Comparison of ENCODE assay signal across 9 mouse cellular contexts in the genomic region with DNA sequence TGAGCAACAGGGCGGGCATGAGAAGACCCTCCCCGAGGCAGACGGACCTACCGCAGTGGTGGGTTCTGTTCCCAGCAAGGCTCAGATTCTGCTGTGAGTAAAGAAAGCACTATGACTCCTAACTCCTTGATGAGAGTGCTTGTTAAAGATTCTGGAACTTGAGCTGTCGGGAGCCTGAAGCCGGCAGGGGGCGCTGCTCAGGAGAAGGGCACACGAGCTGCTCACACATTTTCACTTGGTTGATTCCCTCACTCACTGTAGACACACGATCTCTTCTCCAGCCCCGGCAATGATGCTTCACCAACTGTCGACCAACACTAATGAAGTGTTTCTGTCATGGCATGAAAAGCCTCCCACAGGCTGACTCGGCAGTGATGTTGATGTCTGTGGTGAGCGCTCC.
A peak's percentile ranks its signal among the peaks of the same experiment; 100 is the strongest.
DNase-seq lines count a peak whose midpoint lies in the region; ATAC-seq and TF ChIP-seq lines count a peak whose summit lies in the region.
"Had no signal": no experiment of that assay in that cellular context is flagged by ENCODE, and none has a peak within 500 bp of the region (broad histone marks: within the 10 kb centered on the region; RNA-seq: fewer than 3 reads in every experiment).

No protein-coding gene starts in this region.

- H3K4me3 ChIP-seq in lung, adult 2 months (replicated peaks; ENCODE audit: extremely low read depth, low read depth, low read length): no peak overlapping the region
- H3K4me3 ChIP-seq: neural tube, embryonic 13.5 days had no signal

- no peaks in the 10 kb centered on the region for H3K4me1 ChIP-seq in lung, adult 2 months (ENCODE audit: control insufficient read depth, insufficient read depth, low read length)

- DNase-seq in ovary, postnatal 10 days (ENCODE audit: low spot score): peak; percentile 18
- no peak for DNase-seq in ovary, adult 18-20 months (ENCODE audit: low spot score)
- DNase-seq in cerebellum, adult 11-12 months: peak; percentile 7
- DNase-seq in frontal cortex, postnatal 14 days (ENCODE audit: low spot score in 2 of 2): peak; percentile 22 to 53
- DNase-seq in kidney, postnatal 36 days: peak; percentile 11 to 77
- DNase-seq in lung, adult 2 months: peak; percentile 50
- peak; percentile 3 to 27 for DNase-seq in right cerebral cortex, postnatal 36 days (ENCODE audit: low spot score in 2 of 2)

- peak; percentile 62 for TF ChIP-seq CTCF in lung, adult 2 months (IDR thresholded peaks at IDR 0.05; ENCODE audit: insufficient read depth, low read length)

- ATAC-seq in inflammation-experienced regulatory T-cells, adult 6 months: no peak

- WGBS in lung, adult 2 months: 22% methylated on average over 13 of the region's 13 CpGs

- no peak for TF ChIP-seq POLR2A in lung, adult 2 months (IDR thresholded peaks at IDR 0.05; ENCODE audit: borderline replicate concordance, extremely low read depth, low read depth, low read length)
